Mouse (Mus musculus) erythroblast, embryonic 14.5 days (primary cell): ENCODE results near the gene Zfp385b. TPM values are rescaled to one million over a fixed set of nuclear protein-coding genes. Genes with fewer than 3 reads are reported as not detected.

Experiments used
- H3K27me3 ChIP-seq: 2 replicates; pipeline ENCODE4 v1.6.1; 2012; ENCODE audit warnings: inconsistent platforms; ENCODE audit not compliant: control insufficient read depth
- H3K36me3 ChIP-seq: 2 replicates; pipeline ENCODE4 v1.6.1; 2012; ENCODE audit warnings: mild to moderate bottlenecking, inconsistent platforms; ENCODE audit not compliant: control insufficient read depth
- H3K4me1 ChIP-seq: 2 replicates; pipeline ENCODE4 v1.6.1; 2012; ENCODE audit warnings: inconsistent platforms; ENCODE audit not compliant: control insufficient read depth
- H3K4me3 ChIP-seq: replicated peaks from 2 replicates; pipeline ENCODE3; 2012; ENCODE audit warnings: moderate library complexity, mild to moderate bottlenecking, inconsistent platforms
- H3K9me3 ChIP-seq: 2 replicates; pipeline ENCODE4 v1.6.1; 2012; ENCODE audit warnings: low read length, inconsistent platforms, mixed read lengths; ENCODE audit not compliant: control insufficient read depth
- GATA1 ChIP-seq: IDR thresholded peaks from 2 replicates; pipeline ENCODE4 v1.6.1; 2012; ENCODE audit warnings: low read length, inconsistent platforms, mixed read lengths
- TAL1 ChIP-seq: IDR thresholded peaks from 3 replicates; pipeline ENCODE4 v1.6.1; 2012; ENCODE audit warnings: low read length, inconsistent platforms, mixed read lengths
- polyA plus RNA-seq: library from polyadenylated mRNA; stranded (reverse); fragments of >175 nt; gene quantifications from 2 replicates; pipeline ENCODE4 v1.2.3, GENCODE M21; 2012

The Zfp385b gene
- polyA plus RNA-seq, 1 experiment, result not detected

- Histone ChIP-seq H3K9me3 (no peaks in the 10 kb centered on the region), H3K4me3 (no peak overlapping the region), H3K27me3 (no peaks in the 10 kb centered on the region), H3K36me3 (no peaks in the 10 kb centered on the region), H3K4me1 (no peaks in the 10 kb centered on the region)
- TF ChIP-seq TAL1 (no peak), GATA1 (no peak)
These were observed 191.7 kb downstream of the Zfp385b start for GRCm38 (mm10) chr2:77627622-77628231.

- TF ChIP-seq TAL1 (no peak), GATA1 (no peak)
- Histone ChIP-seq H3K4me1 (no peaks in the 10 kb centered on the region), H3K4me3 (no peak overlapping the region), H3K9me3 (peaks cover 4% of the 10 kb centered on the region; the same call in 1 of the 2 replicates), H3K27me3 (no peaks in the 10 kb centered on the region), H3K36me3 (no peaks in the 10 kb centered on the region)
These were observed 200.8 kb downstream of the Zfp385b start for GRCm38 (mm10) chr2:77618686-77619085.

GRCm38 (mm10) chr2:77610303-77610991 is 209.0 kb downstream of the Zfp385b start:
- H3K27me3 ChIP-seq, result no peaks in the 10 kb centered on the region
- no peak for TF ChIP-seq GATA1
- TF ChIP-seq TAL1, result no peak
- H3K36me3 ChIP-seq, result no peaks in the 10 kb centered on the region
- H3K4me1 ChIP-seq, result no peaks in the 10 kb centered on the region
- no peak overlapping the region for H3K4me3 ChIP-seq
- no peaks in the 10 kb centered on the region for H3K9me3 ChIP-seq

GRCm38 (mm10) chr2:77609452-77609851 is 210.0 kb downstream of the Zfp385b start:
- Histone ChIP-seq H3K4me1 (no peaks in the 10 kb centered on the region), H3K4me3 (no peak overlapping the region), H3K27me3 (no peaks in the 10 kb centered on the region), H3K36me3 (no peaks in the 10 kb centered on the region), H3K9me3 (no peaks in the 10 kb centered on the region)
- no peak for TF ChIP-seq GATA1
- TF ChIP-seq TAL1, result no peak

- Histone ChIP-seq H3K4me3 (no peak overlapping the region), H3K27me3 (no peaks in the 10 kb centered on the region), H3K4me1 (no peaks in the 10 kb centered on the region), H3K9me3 (no peaks in the 10 kb centered on the region), H3K36me3 (no peaks in the 10 kb centered on the region)
- TF ChIP-seq GATA1, result no peak
- TF ChIP-seq TAL1, result no peak
These were observed 210.8 kb downstream of the Zfp385b start for GRCm38 (mm10) chr2:77608666-77609065.

- Histone ChIP-seq H3K4me1 (no peaks in the 10 kb centered on the region), H3K4me3 (no peak overlapping the region), H3K36me3 (no peaks in the 10 kb centered on the region), H3K9me3 (no peaks in the 10 kb centered on the region), H3K27me3 (no peaks in the 10 kb centered on the region)
- TF ChIP-seq GATA1 (no peak), TAL1 (no peak)
These were observed 226.0 kb downstream of the Zfp385b start for GRCm38 (mm10) chr2:77593461-77593860.

- H3K36me3 ChIP-seq, result no peaks in the 10 kb centered on the region
- no peaks in the 10 kb centered on the region for H3K9me3 ChIP-seq
- H3K4me3 ChIP-seq, result no peak overlapping the region
- H3K4me1 ChIP-seq, result no peaks in the 10 kb centered on the region
- no peak for TF ChIP-seq GATA1
- TF ChIP-seq TAL1, result no peak
- no peaks in the 10 kb centered on the region for H3K27me3 ChIP-seq
These were observed 226.9 kb downstream of the Zfp385b start for GRCm38 (mm10) chr2:77592525-77592924.

- H3K36me3 ChIP-seq, result no peaks in the 10 kb centered on the region
- H3K4me1 ChIP-seq, result no peaks in the 10 kb centered on the region
- TF ChIP-seq TAL1 (no peak), GATA1 (no peak)
- no peaks in the 10 kb centered on the region for H3K27me3 ChIP-seq
- no peak overlapping the region for H3K4me3 ChIP-seq
- H3K9me3 ChIP-seq, result no peaks in the 10 kb centered on the region
These were observed 230.1 kb downstream of the Zfp385b start for GRCm38 (mm10) chr2:77589205-77589901.

GRCm38 (mm10) chr2:77587387-77587786 is 232.1 kb downstream of the Zfp385b start:
- H3K9me3 ChIP-seq, result no peaks in the 10 kb centered on the region
- H3K27me3 ChIP-seq, result no peaks in the 10 kb centered on the region
- no peaks in the 10 kb centered on the region for H3K36me3 ChIP-seq
- no peaks in the 10 kb centered on the region for H3K4me1 ChIP-seq
- no peak overlapping the region for H3K4me3 ChIP-seq
- TF ChIP-seq TAL1 (no peak), GATA1 (no peak)
